Mouse (Mus musculus): ENCODE measurements around the gene Bcl2a1b. TPM values are rescaled to one million over a fixed set of nuclear protein-coding genes. Genes with fewer than 3 reads are reported as not detected.
"Not testable (repeated sequence)": the region's sequence is repeated elsewhere in the genome, so short reads cannot be mapped to it uniquely, and the experiment has no call there.

Gene Bcl2a1b
- polyA plus RNA-seq (2015; fragmentation: Nextera tagmentation; extraction: Ambion mirVana) = 1.4 and 2.2 TPM in 2 replicates

GRCm38 (mm10) chr9:89198969-89199416 is at the start of gene Bcl2a1b, which contains the start of gene Gm29094:
Gene Bcl2a1b (plus strand): TSS chr9:89199209.
Gene Gm29094 (plus strand): TSS chr9:89199379.
- not testable (repeated sequence) for H3K27me3 ChIP-seq (ENCODE audit: control insufficient read depth, insufficient read depth, low read depth, low read length); H3K27ac ChIP-seq (ENCODE audit: low read length); H3K36me3 ChIP-seq (ENCODE audit: control insufficient read depth, insufficient read depth, low read length); H3K9ac ChIP-seq (ENCODE audit: low read depth, low read length); H3K9me3 ChIP-seq (replicated peaks; ENCODE audit: control insufficient read depth, low read length, poor library complexity, severe bottlenecking); ATAC-seq; H3K4me3 ChIP-seq (ENCODE audit: low read depth, low read length); H3K4me2 ChIP-seq (ENCODE audit: low read length); H3K4me1 ChIP-seq (ENCODE audit: control insufficient read depth, insufficient read depth, low read length)
- 87% methylated on average over 5 of the region's 5 CpGs for WGBS

GRCm38 (mm10) chr9:89172539-89172938 is 26.5 kb upstream of the Bcl2a1b start:
- not testable (repeated sequence) for H3K27me3 ChIP-seq (ENCODE audit: control insufficient read depth, insufficient read depth, low read depth, low read length); ATAC-seq; H3K4me2 ChIP-seq (ENCODE audit: low read length); H3K4me3 ChIP-seq (ENCODE audit: low read depth, low read length); H3K36me3 ChIP-seq (ENCODE audit: control insufficient read depth, insufficient read depth, low read length); H3K9ac ChIP-seq (ENCODE audit: low read depth, low read length); H3K4me1 ChIP-seq (ENCODE audit: control insufficient read depth, insufficient read depth, low read length); H3K27ac ChIP-seq (ENCODE audit: low read length); H3K9me3 ChIP-seq (replicated peaks; ENCODE audit: control insufficient read depth, low read length, poor library complexity, severe bottlenecking)

DNA sequence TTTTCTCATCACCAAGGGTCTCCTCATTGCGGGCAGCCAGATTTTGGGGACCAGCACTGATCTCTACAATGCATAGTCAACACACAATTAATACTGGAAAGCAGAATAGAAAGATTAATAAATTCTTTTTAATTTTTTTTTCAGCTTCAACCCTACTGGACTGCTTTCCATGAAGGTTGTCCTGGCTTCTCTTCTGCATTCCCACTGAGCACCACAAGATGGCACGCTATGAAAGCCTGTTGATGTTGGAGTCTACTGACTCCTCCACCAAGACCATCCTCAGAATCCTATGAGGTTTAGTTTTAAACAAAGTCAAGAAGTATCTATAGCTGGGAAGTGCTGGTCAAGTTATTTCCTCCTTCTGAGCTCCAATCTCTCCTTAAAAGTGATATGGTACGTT is 20.2 kb upstream of the Bcl2a1b start:
- H3K27ac ChIP-seq (ENCODE audit: low read length); H3K27me3 ChIP-seq (ENCODE audit: control insufficient read depth, insufficient read depth, low read depth, low read length); H3K4me2 ChIP-seq (ENCODE audit: low read length); H3K9me3 ChIP-seq (replicated peaks; ENCODE audit: control insufficient read depth, low read length, poor library complexity, severe bottlenecking); H3K36me3 ChIP-seq (ENCODE audit: control insufficient read depth, insufficient read depth, low read length); H3K4me3 ChIP-seq (ENCODE audit: low read depth, low read length); H3K4me1 ChIP-seq (ENCODE audit: control insufficient read depth, insufficient read depth, low read length); H3K9ac ChIP-seq (ENCODE audit: low read depth, low read length); ATAC-seq: not testable (repeated sequence)
- 48% methylated on average over 2 of the region's 3 CpGs for WGBS

DNA sequence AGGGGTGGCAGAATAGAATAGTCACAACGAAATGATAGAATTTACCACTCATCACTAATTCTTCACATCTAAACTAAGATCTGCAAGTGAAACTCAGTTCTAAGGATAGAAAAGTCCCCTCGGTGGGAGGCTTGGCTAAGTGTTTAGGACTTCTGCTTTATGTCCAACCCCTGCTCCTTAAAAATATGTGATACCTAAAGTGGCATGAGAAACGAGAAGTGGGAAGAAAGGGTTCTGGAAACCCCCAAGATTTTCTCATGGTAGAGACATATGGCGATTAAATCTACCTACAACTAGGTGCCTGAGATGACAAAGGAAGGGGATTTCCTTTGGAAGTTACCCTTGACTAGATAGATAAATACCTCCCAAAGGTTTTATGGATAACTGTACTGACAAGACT is 19.5 kb upstream of the Bcl2a1b start:
- H3K27me3 ChIP-seq (ENCODE audit: control insufficient read depth, insufficient read depth, low read depth, low read length); H3K9ac ChIP-seq (ENCODE audit: low read depth, low read length); H3K27ac ChIP-seq (ENCODE audit: low read length); H3K9me3 ChIP-seq (replicated peaks; ENCODE audit: control insufficient read depth, low read length, poor library complexity, severe bottlenecking); ATAC-seq; H3K4me2 ChIP-seq (ENCODE audit: low read length); H3K4me1 ChIP-seq (ENCODE audit: control insufficient read depth, insufficient read depth, low read length); H3K36me3 ChIP-seq (ENCODE audit: control insufficient read depth, insufficient read depth, low read length); H3K4me3 ChIP-seq (ENCODE audit: low read depth, low read length): not testable (repeated sequence)
- WGBS = 97% methylated on average over 2 of the region's 4 CpGs

- H3K36me3 ChIP-seq (ENCODE audit: control insufficient read depth, insufficient read depth, low read length); H3K9me3 ChIP-seq (replicated peaks; ENCODE audit: control insufficient read depth, low read length, poor library complexity, severe bottlenecking); H3K9ac ChIP-seq (ENCODE audit: low read depth, low read length); H3K27ac ChIP-seq (ENCODE audit: low read length); H3K4me2 ChIP-seq (ENCODE audit: low read length); H3K27me3 ChIP-seq (ENCODE audit: control insufficient read depth, insufficient read depth, low read depth, low read length); ATAC-seq; H3K4me3 ChIP-seq (ENCODE audit: low read depth, low read length); H3K4me1 ChIP-seq (ENCODE audit: control insufficient read depth, insufficient read depth, low read length): not testable (repeated sequence)
- WGBS = 82% methylated on average over 15 of the region's 15 CpGs
Measured at GRCm38 (mm10) chr9:89187006-89187405, 12.0 kb upstream of the Bcl2a1b start.

- H3K4me2 ChIP-seq (ENCODE audit: low read length); H3K27ac ChIP-seq (ENCODE audit: low read length); H3K27me3 ChIP-seq (ENCODE audit: control insufficient read depth, insufficient read depth, low read depth, low read length); H3K9me3 ChIP-seq (replicated peaks; ENCODE audit: control insufficient read depth, low read length, poor library complexity, severe bottlenecking); H3K4me3 ChIP-seq (ENCODE audit: low read depth, low read length); ATAC-seq; H3K4me1 ChIP-seq (ENCODE audit: control insufficient read depth, insufficient read depth, low read length); H3K36me3 ChIP-seq (ENCODE audit: control insufficient read depth, insufficient read depth, low read length); H3K9ac ChIP-seq (ENCODE audit: low read depth, low read length): not testable (repeated sequence)
Measured at GRCm38 (mm10) chr9:89195483-89195882, 3.5 kb upstream of the Bcl2a1b start.

DNA sequence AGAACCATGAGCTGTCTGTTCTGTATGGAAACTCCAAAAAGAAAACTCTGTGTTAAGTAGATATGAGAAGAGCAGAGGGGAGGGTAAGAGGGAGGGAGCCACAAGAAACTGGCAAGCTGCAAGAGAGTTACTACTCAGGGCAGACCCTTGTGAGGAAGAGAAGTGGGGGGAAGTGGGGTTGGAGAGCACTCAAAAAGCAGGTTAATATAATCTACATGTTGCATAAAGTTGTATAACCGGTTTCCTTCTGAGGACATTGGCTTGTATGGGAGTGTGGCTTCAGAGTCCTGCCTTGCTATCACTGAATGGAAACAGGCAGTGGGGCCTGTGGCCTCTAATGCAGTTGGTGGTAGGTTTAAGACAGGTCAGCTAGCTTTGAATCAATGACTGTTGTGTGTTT is 1.5 kb upstream of the Bcl2a1b start:
- not testable (repeated sequence) for H3K9me3 ChIP-seq (replicated peaks; ENCODE audit: control insufficient read depth, low read length, poor library complexity, severe bottlenecking); H3K27ac ChIP-seq (ENCODE audit: low read length); H3K36me3 ChIP-seq (ENCODE audit: control insufficient read depth, insufficient read depth, low read length); H3K27me3 ChIP-seq (ENCODE audit: control insufficient read depth, insufficient read depth, low read depth, low read length); H3K9ac ChIP-seq (ENCODE audit: low read depth, low read length); H3K4me3 ChIP-seq (ENCODE audit: low read depth, low read length); H3K4me2 ChIP-seq (ENCODE audit: low read length); H3K4me1 ChIP-seq (ENCODE audit: control insufficient read depth, insufficient read depth, low read length); ATAC-seq
- 86% methylated on average over 1 of the region's 1 CpGs for WGBS

DNA sequence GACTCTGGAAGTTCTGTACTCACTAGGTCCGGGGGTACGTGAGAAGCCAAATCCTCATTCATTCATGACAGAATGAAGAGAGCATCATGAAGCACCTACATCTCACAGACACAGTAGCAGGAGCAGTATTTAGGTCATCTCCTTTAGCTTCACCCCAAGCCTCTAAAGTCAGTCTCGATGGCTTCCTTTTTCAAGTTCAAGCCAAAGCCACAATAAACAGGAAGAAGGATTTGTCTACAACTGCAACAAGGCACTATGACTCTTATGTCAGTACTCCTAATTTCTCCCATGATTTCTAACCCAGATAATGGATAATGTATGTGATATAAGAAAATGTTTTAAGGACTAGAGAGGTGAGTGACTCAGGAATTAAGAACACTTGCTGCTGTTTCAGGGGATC is 660 bp upstream of the Bcl2a1b start:
- not testable (repeated sequence) for ATAC-seq; H3K9ac ChIP-seq (ENCODE audit: low read depth, low read length); H3K27me3 ChIP-seq (ENCODE audit: control insufficient read depth, insufficient read depth, low read depth, low read length); H3K4me2 ChIP-seq (ENCODE audit: low read length); H3K27ac ChIP-seq (ENCODE audit: low read length); H3K36me3 ChIP-seq (ENCODE audit: control insufficient read depth, insufficient read depth, low read length); H3K9me3 ChIP-seq (replicated peaks; ENCODE audit: control insufficient read depth, low read length, poor library complexity, severe bottlenecking); H3K4me3 ChIP-seq (ENCODE audit: low read depth, low read length); H3K4me1 ChIP-seq (ENCODE audit: control insufficient read depth, insufficient read depth, low read length)
- WGBS = 87% methylated on average over 3 of the region's 3 CpGs

GRCm38 (mm10) chr9:89202256-89202655 is 3.2 kb downstream of the Bcl2a1b start:
- not testable (repeated sequence) for H3K9me3 ChIP-seq (replicated peaks; ENCODE audit: control insufficient read depth, low read length, poor library complexity, severe bottlenecking); H3K4me3 ChIP-seq (ENCODE audit: low read depth, low read length); H3K36me3 ChIP-seq (ENCODE audit: control insufficient read depth, insufficient read depth, low read length); H3K9ac ChIP-seq (ENCODE audit: low read depth, low read length); H3K4me2 ChIP-seq (ENCODE audit: low read length); H3K4me1 ChIP-seq (ENCODE audit: control insufficient read depth, insufficient read depth, low read length); H3K27ac ChIP-seq (ENCODE audit: low read length); H3K27me3 ChIP-seq (ENCODE audit: control insufficient read depth, insufficient read depth, low read depth, low read length); ATAC-seq

- H3K27me3 ChIP-seq (ENCODE audit: control insufficient read depth, insufficient read depth, low read depth, low read length); H3K36me3 ChIP-seq (ENCODE audit: control insufficient read depth, insufficient read depth, low read length); H3K4me2 ChIP-seq (ENCODE audit: low read length); H3K27ac ChIP-seq (ENCODE audit: low read length); ATAC-seq; H3K4me3 ChIP-seq (ENCODE audit: low read depth, low read length); H3K9ac ChIP-seq (ENCODE audit: low read depth, low read length); H3K4me1 ChIP-seq (ENCODE audit: control insufficient read depth, insufficient read depth, low read length); H3K9me3 ChIP-seq (replicated peaks; ENCODE audit: control insufficient read depth, low read length, poor library complexity, severe bottlenecking): not testable (repeated sequence)
- 82% methylated on average over 1 of the region's 1 CpGs for WGBS
Measured at GRCm38 (mm10) chr9:89208939-89209338, 9.9 kb downstream of the Bcl2a1b start.
